Mouse (Mus musculus) bone marrow macrophage, adult 2 months (primary cell): ENCODE results near the gene Golph3l.

Source experiments
- CTCF ChIP-seq: IDR thresholded peaks from 2 replicates; pipeline ENCODE4 v1.5.1; 2012; ENCODE audit warnings: low read depth, mild to moderate bottlenecking, low read length, moderate library complexity
- POLR2A ChIP-seq: IDR thresholded peaks from 2 replicates; pipeline ENCODE4 v1.6.1; 2012; ENCODE audit warnings: mild to moderate bottlenecking, low read depth, low read length, borderline replicate concordance

GRCm38 (mm10) chr3:95553986-95554385 is 34.7 kb upstream of the Golph3l start:
- TF ChIP-seq CTCF (no peak), POLR2A (no peak)
